Mouse (Mus musculus) heart, adult 9 months (tissue): ENCODE results near the gene Tmem106c.

Source experiments
- DNase-seq, 2 experiments: peaks; one replicate each; pipeline ENCODE4 v3.0.0; 2022; ENCODE audit warnings: low spot score in 2 of 2

The Tmem106c gene

DNA sequence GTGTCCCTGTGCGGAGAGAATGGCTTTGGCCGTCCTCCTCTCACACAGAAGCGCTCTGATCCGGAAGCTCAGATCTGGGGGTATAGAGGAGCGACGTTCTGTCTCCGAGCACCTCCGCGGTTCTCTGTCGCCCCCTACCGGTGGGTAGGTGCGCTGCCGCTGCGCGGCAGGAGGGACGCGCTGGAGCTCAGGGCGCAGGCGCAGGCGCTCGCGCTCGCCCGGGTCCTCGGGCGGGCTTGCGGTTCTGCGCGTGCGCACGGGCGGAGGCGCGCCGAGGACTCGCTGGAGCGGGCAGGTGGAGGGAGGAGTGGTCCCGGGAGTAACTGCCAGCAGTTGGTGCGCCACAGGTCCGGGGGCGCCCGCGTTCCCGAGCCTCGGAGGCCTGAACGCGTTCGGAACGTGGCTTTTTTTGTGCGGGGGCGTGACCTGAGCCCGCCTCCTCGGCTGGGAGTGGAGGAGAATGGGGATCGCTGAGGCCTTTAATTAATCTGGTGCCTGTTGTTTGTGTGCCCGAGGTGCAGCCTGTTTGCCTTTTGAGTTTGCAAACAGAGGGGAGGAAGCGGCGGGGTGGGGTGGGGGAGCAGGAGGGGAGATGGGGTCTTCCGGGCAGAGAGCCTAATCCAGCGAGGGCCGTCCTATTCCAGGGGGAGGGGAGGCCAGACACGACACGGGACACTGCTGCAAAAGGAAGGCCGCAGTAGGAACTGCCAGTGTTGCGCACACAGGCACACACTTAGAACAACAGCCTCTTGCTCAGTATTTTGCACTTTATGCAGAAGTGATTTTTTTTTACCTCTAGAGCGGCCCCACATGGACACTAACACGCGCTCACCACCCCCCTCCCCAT lies at the start of gene Tmem106c:
Gene Tmem106c (plus strand): TSS at position 212 of the 847 bp plus-strand sequence.
- DNase-seq, result peak; percentile 91

GRCm38 (mm10) chr15:97914331-97914747 lies 49.7 kb upstream of the Tmem106c start:
- peak; percentile 39 to 43 for DNase-seq

DNA sequence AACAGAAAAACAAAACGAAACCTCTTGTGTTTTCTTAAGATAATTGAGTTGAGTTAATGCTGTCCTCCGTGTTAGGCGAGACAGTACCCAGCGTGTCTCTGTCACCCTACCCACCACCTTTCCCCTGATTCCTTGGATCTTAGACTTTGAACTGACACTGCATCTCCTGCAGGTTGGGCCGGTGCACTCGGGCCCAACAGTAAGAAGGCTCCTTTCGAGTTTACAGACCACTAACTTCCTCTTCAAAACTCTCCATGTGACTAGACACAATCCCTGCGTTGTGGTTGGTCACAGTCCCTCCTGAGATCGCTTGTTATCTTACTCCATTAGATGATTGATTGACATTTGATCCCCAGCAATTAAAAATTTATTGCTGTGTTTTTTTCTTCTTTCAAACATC lies 46.0 kb upstream of the Tmem106c start:
- DNase-seq, result no peak

GRCm38 (mm10) chr15:97919217-97919616 lies 44.8 kb upstream of the Tmem106c start:
- DNase-seq, result no peak

- no peak for DNase-seq
These were observed 43.7 kb upstream of the Tmem106c start for GRCm38 (mm10) chr15:97920306-97920705.

DNA sequence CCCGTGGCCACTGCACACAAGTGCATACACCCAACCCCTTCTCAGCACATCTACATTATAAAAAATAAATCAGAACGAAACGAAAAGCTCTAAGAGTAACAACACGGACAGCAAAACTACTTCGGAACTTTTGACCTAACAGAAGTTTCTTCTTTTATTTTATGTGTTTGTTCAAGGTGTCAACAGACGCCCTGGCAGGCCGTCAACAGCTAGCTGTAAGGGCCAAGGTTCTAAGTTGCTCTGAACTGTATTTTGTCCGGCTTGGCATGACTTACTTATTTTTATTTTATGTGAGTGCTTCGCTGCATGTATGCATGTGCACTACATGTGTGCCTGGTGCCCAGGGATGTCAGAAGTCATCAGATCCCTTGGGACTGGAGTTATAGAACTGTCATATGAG lies 42.2 kb upstream of the Tmem106c start:
- DNase-seq, result no peak

- no peak for DNase-seq
These were observed 41.6 kb upstream of the Tmem106c start for GRCm38 (mm10) chr15:97922421-97922820.

DNA sequence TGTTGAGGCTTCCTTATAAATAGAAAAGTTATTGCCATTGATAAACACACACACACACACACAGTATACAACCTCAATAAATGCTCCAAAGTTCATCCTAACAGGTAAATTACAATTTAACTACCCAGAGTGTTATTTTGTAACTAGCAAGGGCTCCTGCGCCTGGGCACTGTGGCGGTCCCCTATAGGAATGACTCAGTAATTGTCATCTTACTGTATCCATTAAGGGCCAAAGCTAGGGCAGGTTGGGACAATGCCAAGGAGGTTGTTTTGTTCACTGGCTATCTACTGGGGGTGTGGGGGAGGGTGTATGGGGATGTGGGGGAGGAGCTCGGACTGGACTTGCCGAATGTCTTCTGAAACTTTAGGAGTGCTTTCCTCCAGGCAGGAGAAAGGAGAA lies 37.0 kb upstream of the Tmem106c start:
- DNase-seq, result no peak

- no peak for DNase-seq
These were observed 36.2 kb upstream of the Tmem106c start for GRCm38 (mm10) chr15:97927821-97928220.

DNA sequence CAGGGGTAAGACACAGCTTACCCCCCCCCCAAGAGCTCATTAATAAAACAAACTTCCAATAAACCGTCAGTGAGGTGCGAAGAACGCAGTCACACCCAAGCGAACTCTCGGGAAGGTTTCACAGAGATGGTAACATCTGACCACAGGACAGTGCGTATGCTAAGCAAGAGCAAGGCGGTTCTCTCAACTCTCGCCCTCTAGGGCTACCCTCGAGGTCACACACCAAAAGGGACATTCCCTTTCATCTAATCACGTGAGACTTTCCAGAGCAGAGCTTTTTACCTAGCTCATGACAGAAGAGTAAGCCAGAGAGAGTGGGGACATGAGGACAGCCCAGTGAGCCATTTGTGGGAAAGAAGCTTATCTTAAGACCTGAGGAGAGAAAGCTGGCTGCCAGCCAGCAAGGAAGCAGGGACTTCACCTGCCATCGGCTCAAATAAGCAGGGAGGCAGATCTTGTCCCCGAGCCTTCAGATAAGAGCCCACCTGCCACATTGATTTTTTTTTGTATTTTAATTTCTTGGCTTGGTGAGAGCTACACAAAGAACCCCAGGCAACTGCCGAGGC lies 34.7 kb upstream of the Tmem106c start:
- no peak for DNase-seq

DNA sequence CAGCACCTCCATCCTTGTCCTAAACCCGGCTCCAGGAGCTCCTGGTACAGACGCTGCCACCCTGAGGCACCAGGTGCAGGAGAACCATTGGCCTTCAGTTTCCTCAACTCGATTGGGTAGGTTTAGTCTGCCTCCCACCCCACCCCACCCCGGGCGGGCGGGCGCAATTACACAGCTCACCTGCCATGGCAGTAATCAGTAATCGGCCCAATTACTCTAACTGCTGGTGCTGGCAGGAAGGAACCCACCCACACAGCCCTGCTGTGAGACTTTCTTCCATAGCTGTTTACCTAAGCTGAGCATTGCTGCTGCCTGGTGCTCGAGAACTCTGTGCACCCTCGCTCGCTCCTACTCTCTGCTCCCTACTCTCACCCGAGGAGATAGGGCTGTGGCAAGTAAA lies 31.6 kb upstream of the Tmem106c start:
- no peak for DNase-seq

DNA sequence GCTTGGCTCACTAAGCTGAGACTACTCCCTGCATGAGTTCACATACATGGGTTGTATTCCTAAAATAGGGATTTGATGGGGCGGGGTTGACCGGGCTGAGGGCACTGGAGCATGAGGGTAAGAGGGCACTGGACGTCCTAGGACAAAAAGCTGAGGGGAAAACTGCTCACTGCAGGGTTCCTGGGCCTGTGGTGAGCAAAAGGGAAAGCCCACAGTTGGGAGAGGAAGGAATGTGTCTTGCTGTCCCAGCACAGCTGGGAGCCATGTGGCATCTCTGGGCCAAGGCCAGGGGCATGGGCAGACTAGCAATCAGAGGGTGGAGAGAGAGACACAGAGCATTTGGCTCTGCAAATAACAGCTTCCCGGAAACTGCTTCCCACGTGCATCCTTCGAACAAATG lies 25.4 kb upstream of the Tmem106c start:
- no peak for DNase-seq

- DNase-seq, result no peak
These were observed 23.9 kb upstream of the Tmem106c start for GRCm38 (mm10) chr15:97940088-97940487.

DNA sequence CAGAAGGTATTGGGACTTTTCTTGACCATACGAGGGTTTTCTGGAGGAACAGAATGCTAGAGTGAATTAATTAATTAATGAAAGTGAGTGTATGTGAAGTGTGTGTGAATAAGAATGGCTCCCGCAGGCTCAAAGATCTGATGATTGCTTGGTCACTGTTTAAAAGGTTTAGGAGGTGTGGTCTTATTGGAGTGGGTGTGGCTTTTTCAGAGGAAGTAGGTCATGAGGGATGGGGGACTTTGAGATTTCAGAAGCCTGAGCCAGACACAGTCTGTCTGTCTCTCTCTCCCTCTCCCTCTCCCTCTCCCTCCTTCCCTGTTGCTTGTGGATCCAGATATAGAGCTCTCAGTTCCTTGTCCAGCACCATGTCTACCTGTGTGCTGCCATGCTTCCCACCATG lies 22.7 kb upstream of the Tmem106c start:
- no peak for DNase-seq

DNA sequence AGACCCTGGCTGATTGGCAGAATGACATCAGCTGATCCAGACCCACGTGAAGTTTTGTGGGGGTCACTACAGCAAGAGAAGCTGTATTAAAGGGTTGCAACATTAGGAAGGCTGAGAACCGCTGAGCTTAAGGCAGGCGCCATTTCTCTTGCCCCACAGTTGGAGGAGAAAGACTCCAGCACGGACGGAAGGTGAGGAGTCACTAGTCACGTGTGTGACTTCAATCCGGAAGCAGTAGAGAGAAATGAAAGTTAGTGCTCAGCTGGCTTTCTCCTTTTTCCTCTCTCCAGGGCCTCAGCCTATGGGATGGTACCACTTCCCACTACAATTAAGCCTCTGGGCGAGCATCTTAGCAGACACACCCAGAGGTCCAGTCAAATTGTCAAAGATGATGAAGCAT lies 21.5 kb upstream of the Tmem106c start:
- no peak for DNase-seq

GRCm38 (mm10) chr15:97943356-97943755 lies 20.6 kb upstream of the Tmem106c start:
- no peak for DNase-seq

- no peak for DNase-seq
These were observed 19.0 kb upstream of the Tmem106c start for GRCm38 (mm10) chr15:97944919-97945574.

GRCm38 (mm10) chr15:97945656-97946315 lies 18.2 kb upstream of the Tmem106c start:
- DNase-seq, result no peak

DNA sequence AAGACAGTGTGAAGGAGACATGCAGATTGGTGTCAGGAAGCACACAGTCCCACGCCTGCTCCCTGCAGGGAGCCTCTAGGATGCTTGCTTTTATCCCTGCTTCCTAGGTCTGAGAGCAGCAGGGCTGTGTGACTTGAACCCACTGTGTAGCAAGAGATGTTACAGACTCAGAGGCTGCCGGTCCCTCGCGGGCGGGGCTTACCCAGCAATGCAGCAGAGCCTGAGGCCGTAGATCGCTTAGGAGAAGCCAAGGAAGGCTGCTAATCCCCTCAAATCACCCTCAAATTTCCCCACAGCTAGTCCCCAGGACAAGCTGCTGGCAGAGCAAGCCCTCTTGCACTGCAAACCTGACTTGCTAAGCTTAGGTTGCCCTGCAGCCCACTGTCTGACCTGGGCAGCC lies 15.3 kb upstream of the Tmem106c start:
- DNase-seq, result no peak

DNA sequence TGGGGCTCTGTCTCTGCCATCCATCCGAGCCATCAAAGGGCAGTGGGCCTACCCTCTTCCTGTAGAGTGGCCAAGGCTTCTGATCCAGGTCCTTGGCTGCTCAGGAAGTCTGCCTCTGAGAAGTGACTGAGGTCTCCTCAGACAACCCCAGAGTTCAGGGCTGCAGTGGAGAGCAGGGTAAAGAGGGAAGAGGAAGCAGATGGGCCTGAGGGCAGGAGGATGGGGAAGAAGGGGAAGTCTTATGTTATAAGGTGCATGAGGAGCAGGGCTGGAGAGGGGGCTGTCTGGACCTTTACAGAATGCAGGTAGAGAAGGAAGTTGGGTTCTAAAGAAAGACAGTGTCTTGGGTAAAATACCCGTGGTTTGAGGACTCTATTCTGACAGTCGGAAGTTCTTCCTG lies 14.3 kb upstream of the Tmem106c start:
- no peak for DNase-seq

DNA sequence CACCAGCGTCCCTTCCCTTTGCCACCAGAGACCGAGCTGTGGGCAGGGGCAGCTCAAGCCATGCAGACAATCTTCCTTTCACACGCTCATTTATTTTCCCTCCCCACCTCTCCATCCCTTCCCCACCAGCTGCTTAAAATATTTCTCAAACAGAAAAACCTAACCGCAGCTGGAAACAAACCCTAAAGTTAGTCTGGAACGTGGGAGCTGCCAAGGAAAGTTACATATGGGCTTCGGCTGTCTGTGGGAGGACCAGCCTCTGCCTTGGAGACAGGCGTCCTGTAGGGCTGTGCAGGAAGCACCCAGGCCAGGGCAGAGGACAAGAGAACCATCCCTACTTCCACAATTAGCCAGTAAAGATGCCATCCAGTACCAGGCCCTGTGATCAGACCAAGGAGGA lies 13.8 kb upstream of the Tmem106c start:
- DNase-seq, result no peak

- peak in 1 of 2 experiments; percentile 43 for DNase-seq
These were observed 11.7 kb upstream of the Tmem106c start for GRCm38 (mm10) chr15:97952137-97952888.
